Mouse (Mus musculus) cerebral cortex, adult 2 months (tissue): ENCODE results near the gene Chst11.

Source experiments
- WGBS: fragments of 180-500 bp; shearing (Covaris S2); methylation state at CpG from one replicate; pipeline ENCODE4 v1.1.7; 2018; 5-methylcytosine and 5-hydroxymethylcytosine counted together

The Chst11 gene

DNA sequence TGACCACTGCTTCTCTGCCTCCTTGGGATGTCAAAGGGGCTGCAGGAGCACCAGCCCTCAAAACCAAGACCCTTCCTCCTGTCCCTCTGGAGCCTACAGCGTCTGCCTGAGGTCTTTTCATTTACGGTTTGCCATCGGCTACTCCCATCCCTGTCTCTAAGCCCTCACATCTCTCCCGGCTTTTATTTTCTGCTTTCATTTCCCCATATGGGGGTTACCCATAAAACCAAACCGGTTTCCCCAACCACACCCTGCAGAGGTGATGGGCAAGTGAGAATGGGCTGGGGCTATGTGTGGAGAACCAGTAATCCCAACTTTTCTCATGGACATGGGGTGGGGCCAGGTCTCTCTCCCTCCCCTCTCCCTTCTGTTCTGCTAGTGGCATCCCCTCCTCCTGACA, 156.1 kb downstream of the Chst11 start:
- WGBS, result 94% methylated on average over 5 of the region's 5 CpGs

DNA sequence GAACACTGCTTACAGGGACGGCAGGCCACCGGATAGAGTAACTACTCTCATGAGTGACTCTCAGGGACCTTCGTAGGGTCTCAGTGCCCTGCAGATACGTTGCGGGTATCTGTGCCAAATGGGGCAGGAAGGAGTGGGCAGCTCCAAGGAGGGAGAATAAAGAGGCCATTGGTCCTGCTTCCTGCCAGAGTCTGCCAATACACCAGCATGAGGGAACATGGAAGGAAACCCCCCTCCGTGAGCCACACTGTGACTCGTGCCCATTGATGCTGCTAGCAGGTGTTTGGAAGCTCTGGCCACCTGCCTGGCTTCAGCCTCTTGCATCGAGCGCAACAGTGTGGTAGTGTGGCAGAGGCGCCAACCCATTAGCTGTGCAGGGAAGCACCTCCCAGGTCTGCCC, 157.8 kb downstream of the Chst11 start:
- 59% methylated on average over 10 of the region's 10 CpGs for WGBS

DNA sequence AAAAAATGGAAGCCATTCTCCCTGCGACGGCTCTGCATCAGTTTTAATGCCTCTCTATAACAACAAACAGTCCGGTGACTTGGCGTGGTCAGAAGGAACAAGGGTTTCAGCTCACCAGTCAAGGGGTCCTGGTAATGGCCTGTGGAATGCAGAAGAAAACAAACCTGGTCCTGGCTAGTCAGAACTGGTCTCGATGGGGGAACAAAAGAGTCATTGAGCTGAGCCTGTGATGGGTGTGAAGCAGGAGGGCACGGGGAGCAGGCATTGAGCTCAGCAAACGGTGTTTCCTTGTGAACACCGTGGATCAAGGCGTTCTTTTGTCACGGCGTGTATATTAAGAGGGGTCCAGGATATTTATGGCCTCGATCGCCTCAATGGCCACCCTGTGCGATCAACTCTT, 160.5 kb downstream of the Chst11 start:
- 69% methylated on average over 14 of the region's 14 CpGs for WGBS

DNA sequence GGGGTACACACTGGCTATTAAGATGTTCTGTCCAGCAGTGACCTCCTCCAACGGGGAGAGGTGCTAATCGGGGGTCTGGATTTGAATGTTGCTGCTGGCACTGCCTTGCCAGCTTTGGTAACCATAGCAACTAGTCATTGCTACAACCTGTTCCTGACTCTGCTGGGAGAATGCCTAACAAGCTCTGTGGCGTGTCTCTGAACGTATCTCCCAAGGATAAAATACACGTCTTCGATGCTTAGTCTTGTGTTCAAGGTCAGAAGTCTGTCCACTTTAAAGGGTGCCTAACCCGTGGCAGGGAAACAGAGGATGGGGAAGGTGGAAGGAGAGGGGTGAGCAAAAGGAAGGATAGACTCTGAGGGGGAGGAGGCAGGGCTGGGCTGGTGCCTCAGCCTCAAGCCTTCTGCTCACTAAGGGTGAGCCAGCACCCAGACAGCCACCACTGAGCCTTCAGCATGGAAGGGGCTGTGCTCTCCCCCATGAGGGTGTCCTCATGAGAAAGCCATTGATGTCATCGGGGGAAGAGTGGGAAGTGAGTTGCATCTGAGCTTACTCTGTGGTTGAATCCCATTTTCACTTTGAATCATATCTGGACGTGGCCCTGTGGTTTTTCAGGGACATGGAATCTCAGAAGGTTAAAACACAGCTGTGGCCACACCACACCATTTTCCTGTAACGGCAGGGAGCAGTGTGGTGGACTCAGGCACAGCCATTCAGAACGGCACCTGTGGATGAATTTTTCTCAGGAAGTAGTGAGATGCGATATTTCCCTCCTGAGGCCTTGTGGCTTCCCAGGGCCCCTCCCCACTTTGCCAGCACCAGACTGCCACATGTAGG, 164.3 kb downstream of the Chst11 start:
- 39% methylated on average over 12 of the region's 12 CpGs for WGBS

DNA sequence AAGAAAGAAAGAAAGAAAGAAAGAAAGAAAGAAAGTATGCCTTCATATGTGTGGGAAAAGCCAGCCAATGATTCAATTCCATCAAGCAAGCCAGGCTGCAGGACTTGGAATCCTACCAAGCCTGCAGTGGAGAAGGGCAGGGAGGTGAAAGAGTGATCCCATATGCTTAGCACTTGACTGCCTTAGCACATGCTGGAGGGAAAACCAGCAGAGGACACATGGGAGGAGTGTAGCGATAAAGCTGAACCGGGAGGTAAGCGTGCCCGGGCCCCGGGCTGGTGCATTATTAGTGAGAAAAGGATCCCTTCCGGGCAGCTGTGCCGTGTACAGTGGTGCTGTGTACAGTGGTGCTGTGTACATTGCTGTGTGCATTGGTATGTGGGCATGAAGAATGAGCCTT, 165.3 kb downstream of the Chst11 start:
- WGBS, result 95% methylated on average over 7 of the region's 7 CpGs

DNA sequence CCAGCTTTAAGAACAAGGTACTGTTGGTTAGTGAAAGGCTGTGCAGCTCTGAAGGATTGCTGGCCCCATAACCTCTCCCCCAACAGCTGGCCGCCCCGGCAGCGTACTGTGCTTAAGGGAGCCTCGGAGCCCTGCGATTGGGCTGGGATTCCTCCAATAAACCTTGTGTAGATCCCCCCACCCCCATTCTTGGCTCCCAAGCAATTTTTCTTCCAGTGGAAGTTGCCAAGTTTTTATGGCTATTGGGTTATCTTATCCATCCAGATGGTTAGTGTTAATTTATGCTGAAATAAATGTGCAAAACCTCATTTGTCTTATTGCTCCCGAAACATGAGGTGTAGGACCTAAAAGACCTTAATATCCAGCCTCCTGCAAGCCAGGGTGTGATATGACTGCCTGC, 166.1 kb downstream of the Chst11 start:
- 66% methylated on average over 6 of the region's 6 CpGs for WGBS

DNA sequence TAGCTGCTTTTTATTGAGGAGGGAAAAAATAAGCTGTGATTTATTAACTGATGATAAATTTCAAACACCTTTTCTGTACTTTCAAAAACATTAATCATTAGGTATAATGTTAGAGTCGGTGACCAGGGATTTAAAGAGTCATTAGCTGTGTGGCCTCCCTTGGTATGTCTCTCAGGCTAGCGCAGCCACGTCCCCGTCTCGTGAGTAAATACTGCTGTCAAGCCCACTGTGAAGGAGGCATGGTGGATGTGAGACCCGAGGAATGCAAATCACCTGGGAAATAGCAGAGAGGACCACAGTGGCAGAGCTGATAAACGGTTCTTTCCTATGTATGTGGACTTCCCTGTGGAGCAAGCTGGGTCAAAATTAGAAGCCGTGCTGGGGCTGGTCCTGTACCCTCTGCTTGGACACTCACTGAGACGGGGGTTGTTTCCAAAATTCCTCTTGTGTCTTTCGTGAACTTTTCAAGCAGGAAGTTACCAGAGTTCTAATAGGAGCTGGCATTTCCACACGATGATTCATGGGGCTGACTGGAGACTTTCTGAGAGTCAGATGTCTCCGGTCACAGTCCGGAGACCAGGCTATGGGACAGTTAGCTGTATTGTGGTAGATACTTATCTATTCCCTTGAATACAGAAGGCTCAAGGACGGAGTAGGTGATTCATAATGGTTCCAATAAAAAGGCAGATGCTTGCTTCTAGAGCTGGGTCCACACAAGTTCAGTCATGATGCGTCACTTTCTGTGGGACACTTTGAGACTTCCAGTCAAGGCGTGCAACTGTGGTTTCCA, 166.8 kb downstream of the Chst11 start:
- 79% methylated on average over 16 of the region's 16 CpGs for WGBS

DNA sequence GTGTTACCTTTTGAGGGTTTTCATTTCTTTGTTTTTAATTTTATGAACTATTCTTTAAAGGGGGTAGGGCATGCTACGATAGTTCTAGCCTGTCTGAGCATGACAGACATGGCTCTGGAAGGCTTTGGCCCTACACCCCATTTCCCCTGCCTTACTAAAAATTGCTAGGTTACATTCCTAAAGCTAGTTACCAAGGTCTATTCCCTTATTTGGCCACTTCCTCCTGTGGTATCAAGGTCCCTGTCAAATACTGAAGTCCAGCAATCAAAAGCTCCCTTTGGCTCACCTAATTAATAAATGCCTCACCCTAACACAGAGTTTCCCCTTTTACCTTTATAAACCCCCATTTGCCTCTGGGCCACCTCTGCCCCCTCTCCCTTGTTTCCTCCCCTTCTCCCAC, 167.4 kb downstream of the Chst11 start:
- WGBS, result 91% methylated on average over 1 of the region's 1 CpGs

DNA sequence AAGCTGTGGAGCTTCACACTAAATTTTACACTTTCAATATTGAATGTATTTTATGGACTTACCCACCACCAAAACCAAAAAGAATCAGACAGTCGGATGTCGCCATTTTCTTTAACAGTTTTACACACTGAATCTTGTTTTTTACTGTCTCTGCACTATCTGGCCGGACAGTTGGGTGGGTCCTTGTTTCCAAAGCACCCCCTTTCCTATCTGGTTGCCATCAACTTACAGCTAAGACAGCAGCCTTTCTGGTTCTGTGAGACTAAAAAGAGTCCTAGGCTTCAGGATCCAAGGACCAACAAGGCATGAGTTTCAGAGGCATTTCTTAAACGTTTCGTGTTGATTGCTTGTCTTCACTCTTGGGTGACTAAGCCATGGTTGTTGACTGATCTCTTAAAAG, 168.1 kb downstream of the Chst11 start:
- WGBS, result 95% methylated on average over 5 of the region's 5 CpGs

DNA sequence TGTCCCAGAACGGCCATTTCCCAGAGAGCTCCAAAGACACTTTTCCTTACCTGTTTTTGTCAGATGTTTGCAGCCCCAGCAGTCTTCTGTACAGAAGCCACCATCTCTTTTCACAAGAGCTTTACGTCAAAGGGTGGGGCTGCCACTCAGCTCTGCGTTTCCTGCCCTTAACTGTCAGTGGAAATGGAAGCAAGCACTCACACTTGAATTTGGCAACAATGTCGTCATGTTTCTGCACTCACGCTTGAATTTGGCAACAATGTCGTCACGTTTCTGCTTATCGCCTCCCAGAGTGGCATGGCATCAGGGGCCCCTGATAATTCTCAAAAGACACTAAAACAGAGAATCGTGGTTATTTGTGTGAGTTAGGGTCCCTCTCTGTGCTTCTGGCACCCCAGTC, 168.6 kb downstream of the Chst11 start:
- WGBS, result 82% methylated on average over 9 of the region's 9 CpGs

DNA sequence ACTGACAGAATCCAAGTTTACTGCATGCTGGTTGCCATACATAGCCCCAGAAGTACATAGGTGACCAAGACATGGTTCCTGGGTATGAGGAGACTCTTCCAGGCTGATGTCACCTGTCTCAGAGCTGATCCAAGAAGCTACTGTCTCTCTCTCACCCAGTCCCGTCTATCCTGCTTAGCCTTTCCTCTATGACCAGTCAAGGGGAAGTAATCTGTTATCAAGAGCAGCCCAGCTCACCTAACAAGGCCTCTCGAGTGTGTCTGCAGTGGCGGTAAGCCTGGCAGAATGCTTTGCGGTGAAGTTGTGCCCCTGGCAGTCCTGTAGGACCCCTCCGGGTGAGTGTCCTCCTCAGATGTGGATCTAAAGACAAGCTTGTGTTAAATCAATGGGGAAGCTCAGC, 172.0 kb downstream of the Chst11 start:
- WGBS, result 87% methylated on average over 5 of the region's 5 CpGs

DNA sequence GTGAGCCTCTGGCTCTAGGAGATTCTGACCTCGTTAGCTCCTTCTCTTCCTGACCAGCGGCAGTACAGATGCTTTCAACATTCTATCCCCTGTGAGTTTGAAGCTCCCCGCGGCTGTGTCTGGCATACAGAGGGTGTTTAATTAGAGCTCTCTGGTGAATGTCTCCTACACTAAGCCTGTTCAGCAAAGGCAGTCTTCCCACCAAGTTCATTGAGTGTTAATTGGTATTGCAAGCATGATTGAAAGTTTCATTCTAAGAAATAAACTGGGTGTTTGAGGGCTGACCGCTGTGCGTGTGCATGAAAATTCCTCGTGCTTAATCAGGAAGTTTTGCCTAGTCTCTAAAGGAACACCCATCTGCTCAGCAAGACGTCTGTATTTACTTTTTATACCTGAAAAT, 173.0 kb downstream of the Chst11 start:
- WGBS, result 54% methylated on average over 8 of the region's 8 CpGs

DNA sequence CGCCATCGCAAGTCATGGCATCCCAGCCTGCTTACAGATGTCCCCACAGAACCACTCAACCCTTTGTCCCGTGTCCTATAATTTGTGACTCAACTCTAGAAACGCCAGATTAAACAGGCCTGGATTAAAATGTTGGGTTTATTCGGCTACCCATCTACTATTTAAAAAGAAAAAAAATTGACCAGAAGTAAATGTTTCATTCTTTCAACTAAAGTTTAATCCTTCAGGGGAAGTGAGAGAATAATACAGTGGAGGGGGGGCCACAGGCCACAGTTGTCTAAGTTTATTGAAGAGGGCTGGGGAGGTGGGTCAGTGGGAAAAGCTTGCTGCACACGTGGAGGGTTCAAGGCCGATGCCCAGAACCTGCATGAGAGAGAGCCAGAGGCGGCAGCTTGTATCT, 173.9 kb downstream of the Chst11 start:
- WGBS, result 92% methylated on average over 8 of the region's 8 CpGs

DNA sequence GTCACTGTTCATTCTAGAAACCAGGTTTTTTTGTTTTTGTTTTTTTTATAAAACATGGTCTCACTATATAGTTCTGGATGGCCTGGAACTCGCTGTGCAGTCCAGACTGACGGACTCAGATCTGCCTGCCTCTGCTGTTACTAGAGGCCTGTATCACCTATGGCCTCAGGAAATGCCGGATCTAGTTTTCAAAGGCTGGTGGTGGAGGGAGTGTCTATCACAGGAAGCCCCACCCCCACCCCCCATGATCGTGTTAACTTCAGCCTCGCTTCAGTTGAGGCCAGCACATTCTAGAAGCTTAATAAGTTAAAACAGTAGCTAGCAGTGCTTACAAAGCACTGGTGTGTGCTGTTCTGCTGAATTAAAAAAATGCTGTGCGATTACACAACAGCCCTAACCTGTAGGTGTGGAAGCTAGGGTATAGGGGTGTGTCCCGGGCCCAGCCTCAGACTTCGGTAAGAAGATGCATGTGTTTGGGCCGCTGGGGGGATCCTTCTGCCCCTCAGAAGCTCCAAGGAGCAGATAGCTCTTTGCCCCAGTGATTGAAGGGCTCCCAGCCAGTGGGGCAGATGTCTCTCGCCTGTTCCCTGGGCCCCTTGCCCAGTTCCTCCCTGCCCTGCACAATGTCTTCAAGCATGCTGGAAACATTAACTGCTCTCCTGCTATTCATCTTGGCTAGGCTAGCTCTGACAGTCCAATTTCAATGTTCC, 176.5 kb downstream of the Chst11 start:
- WGBS, result 53% methylated on average over 10 of the region's 10 CpGs

DNA sequence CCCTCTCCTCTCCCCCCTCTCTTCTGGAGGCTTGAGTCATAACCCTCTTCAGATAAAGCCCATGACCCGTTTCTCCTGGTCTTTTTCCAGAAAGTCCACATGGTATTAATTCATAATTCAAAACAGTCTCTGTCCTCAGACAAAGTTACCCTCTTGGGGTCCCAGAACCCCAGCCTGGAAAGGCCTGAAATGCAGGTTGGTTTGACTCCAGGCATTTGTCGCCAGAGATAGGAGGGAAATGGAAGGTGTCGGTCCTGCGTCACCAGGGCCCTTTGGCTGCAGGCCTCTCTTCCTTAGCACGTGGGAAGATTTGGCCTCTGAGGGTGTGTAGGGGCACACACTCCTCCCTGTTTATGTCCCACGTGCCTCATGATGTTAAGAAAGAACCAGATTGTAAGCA, 178.6 kb downstream of the Chst11 start:
- WGBS, result 72% methylated on average over 6 of the region's 6 CpGs

DNA sequence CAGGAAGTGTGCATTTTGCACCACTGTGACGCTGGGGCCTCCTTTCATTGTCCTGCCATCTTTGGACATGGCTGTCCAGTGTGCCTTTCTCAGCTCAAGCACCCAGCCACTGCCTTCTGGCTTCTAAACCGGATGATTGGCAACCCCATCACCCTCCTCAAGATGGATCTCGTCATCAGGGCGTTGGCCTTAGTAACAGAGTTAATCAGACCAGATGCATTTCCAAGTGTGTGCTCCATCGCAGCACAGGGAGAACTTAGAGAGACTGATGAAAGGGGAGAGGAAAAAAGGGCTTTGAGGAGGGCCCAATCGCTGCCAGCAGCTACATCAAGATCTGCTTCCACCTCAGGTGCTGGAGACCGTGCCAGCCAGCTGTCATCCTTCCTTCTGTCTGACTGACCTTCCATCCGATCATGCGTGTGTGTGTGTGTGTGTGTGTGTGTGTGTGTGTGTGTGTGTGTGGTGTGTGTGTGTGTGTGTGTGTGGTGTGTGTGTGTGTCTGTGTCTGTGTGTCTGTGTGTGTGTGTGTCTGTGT, 179.7 kb downstream of the Chst11 start:
- 75% methylated on average over 9 of the region's 9 CpGs for WGBS

DNA sequence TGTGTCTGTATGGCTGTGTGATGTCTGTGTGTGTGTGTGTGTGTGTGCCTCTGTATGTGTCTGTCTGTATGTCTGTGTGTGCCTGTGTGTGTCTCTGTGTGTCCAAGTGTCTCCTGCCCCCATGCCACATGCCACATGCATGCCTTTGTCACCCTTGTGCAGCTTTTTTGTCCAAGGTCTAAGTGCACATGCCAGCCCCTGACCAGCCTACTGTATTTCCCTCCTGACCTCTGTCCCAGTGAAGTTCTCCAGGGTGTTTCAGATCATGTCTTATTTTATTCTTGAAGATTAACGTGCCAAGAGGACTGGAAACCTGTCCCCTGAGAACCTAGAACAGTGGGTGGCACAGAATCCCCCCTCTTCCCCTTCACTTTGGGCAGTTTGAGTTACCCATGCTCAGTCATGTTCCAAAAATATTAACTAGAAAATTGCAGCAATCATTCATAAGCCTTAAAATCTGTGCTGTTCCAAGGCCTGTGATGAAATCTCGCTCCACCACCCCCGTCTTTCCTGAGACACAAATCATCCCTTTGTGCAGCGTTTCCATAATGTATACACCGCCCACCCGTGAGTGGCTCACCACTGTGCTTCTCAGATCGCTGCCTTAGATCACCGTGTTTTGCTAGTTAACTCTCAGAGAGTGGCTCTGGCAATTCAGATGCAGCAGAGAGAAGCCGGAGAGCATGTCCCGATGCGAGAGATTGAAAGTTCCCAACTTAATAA, 180.4 kb downstream of the Chst11 start:
- WGBS, result 50% methylated on average over 11 of the region's 11 CpGs

DNA sequence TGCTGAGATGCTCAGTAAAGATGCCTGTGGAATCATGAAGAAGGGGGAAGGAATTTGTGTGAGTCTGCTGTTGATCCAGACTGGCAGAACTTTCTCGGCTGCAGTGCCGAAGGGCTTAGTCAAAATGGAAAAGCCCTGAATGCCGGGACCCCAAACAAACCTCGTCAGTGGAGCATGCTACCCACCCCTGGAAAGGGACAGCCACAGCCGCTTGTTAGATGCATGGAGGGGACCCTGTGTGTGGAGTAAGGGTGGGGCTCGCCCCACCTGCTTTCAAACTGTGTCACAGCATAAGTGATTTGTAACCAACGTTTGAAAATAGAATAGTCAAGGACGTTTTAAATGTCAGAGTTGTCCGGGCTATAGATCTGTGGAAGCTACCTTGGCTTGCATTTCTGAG, 181.0 kb downstream of the Chst11 start:
- 75% methylated on average over 9 of the region's 9 CpGs for WGBS

DNA sequence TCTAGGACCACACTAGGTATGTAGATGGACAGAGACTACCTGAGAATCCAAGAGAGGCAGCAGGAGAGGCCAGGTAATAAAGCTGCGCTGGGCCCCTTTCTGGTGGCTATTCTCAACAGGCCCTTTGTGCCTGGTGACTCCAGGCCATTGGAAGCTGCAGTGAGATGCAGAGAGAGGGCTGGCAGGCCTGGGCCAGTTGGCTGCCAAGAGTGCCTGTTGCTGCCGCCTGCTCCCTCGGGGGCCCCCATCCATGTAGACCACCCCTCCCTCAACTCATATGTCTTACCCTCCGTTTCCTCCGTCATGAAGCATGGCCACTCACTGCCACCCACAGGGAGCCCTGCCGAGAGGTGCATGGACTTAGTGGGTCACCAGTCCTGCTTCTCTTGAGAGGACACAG, 182.2 kb downstream of the Chst11 start:
- 86% methylated on average over 6 of the region's 6 CpGs for WGBS

DNA sequence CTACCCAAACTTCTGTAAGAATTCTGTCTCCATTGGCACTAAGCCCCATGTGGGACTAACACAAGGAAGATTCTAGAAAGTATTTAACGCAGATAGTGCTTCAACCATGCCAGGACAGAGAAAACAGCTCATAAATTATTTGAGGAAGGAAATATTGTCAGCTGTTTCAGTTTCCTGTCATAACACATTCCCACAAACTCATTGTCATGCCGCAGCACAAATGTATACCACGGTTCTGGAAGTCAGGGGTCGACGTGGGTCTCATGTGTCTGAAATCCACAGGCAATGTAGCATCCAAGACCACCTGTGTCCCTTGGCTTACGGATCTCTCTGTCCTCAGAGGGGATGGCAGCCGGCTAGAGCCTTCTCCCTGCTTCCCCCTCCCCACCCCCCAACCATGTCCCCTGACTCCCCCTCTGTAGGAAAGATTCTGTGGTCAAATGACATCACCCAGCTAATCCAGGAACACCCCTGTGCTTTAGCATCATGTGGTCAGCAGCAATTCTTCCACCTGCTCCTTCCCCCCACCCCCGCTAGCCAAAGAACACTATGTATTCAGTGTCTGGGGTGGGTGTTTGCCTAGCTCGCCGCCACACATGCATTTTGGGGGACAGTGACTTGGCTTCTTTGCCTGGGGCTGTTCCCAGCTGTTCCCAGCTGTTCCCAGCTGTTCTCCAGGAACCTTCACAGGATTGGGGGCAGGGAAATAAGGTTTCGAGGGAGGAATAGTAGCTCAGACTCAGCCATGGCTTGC, 183.2 kb downstream of the Chst11 start:
- WGBS, result 71% methylated on average over 11 of the region's 11 CpGs

DNA sequence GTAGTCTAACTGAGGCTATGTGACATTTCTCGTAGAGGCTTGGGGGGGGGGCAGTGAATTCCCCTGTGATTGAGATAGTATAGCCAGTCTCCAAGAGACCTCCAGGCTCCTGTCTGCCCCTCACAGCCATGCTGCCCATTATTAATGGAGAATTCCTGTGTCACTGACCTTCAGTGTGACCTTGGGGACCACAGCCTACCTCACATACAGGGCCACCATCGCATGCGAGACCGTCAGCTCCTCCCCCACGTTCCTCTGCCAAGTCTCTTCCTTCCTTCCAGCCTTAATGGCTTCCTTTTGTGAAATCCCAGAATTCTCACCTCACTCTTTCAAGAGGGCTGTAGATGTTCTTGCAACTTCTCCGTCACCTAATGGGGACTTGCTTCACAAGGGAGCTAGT, 184.3 kb downstream of the Chst11 start:
- WGBS, result 91% methylated on average over 6 of the region's 6 CpGs
